Mouse (Mus musculus) heart, postnatal 0 days (tissue): ENCODE results near the gene Magi1.

Experiments
- CTCF ChIP-seq: IDR thresholded peaks from 2 replicates; pipeline ENCODE4 v1.5.1; 2016; ENCODE audit warnings: antibody characterized with exemption, control low read depth, low read depth
- EP300 ChIP-seq: IDR thresholded peaks from 2 replicates; pipeline ENCODE4 v1.6.1; 2016; ENCODE audit warnings: antibody characterized with exemption, low read depth

- TF ChIP-seq CTCF (no peak), EP300 (peak; percentile 16; the same call in 1 of the 2 replicates)
These were observed 65.6 kb downstream of the Magi1 start for GRCm38 (mm10) chr6:94218076-94218475.
